ENCODE assay signal across 22 mouse cellular contexts in the genomic region with DNA sequence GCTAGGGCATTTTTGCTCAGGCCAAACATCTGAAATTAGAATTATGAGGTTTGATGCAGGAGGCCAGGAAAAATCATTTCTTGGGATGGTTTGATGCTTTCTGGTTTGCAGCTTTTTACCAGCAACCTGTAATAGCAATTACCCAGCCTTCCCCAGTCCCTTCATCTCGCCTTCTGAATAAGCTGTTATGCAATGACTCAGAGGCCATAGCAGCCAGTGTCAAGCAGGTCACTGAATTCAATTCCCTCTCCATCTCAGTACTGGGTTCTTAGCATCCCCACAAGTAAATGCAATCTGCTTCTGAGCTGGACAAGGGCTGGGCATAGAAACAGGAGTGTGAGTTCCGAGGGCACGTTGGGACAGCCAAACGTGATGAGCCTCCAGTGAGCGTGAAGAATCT. TPM values are rescaled to one million over a fixed set of nuclear protein-coding genes. Genes with fewer than 3 reads are reported as not detected.
DNase-seq lines count a peak whose midpoint lies in the region; TF ChIP-seq lines count a peak whose summit lies in the region.
"Had no signal": no experiment of that assay in that cellular context is flagged by ENCODE, and none has a peak within 500 bp of the region (broad histone marks: within the 10 kb centered on the region; RNA-seq: fewer than 3 reads in every experiment).

No protein-coding gene starts in this region.

- no peaks in the 10 kb centered on the region for H3K27me3 ChIP-seq in C2C12 (ENCODE audit: control insufficient read depth, insufficient read depth, insufficient read length)
- H3K27me3 ChIP-seq: embryonic facial prominence, embryonic 13.5 days; forebrain, embryonic 13.5 days; intestine, embryonic 15.5 days; kidney, embryonic 15.5 days had no signal

- TF ChIP-seq POLR2A in embryonic fibroblast, embryonic 13.5 days (IDR thresholded peaks at IDR 0.05; ENCODE audit: low read depth, low read length), result no peak

- no peaks in the 10 kb centered on the region for H3K79me3 ChIP-seq in C2C12 (ENCODE audit: low read depth)

- no peaks in the 10 kb centered on the region for H3K36me3 ChIP-seq in C2C12 (ENCODE audit: control insufficient read depth, insufficient read depth)
- H3K36me3 ChIP-seq: embryonic facial prominence, embryonic 13.5 days; heart, embryonic 15.5 days; intestine, embryonic 15.5 days; kidney, embryonic 15.5 days had no signal

- no peak for TF ChIP-seq CTCF in gastrocnemius, adult 2 months (IDR thresholded peaks at IDR 0.05)
- TF ChIP-seq CTCF in C2C12 (IDR thresholded peaks at IDR 0.05; ENCODE audit: control insufficient read depth, insufficient read depth, insufficient read length), result no peak
- TF ChIP-seq CTCF in embryonic fibroblast, embryonic 13.5 days (IDR thresholded peaks at IDR 0.05; ENCODE audit: borderline replicate concordance, insufficient read depth, low read length), result no peak

- no peak overlapping the region for H3ac ChIP-seq in C2C12 (ENCODE audit: control insufficient read depth, insufficient read length, low read depth)

- H3K27ac ChIP-seq in gastrocnemius, adult 2 months, result peak overlapping the region; percentile 49
- peak overlapping the region; percentile 37 for H3K27ac ChIP-seq in embryonic fibroblast, embryonic 13.5 days (ENCODE audit: insufficient read depth, low read length)
- H3K27ac ChIP-seq: embryonic facial prominence, embryonic 13.5 days; forebrain, embryonic 13.5 days; heart, adult 2 months; heart, embryonic 15.5 days; hindbrain, embryonic 14.5 days; intestine, embryonic 15.5 days; kidney, embryonic 15.5 days had no signal

- intact Hi-C loops in gastrocnemius, adult 2 months (cut with DNase I), result no loop called here
- intact Hi-C loops in gastrocnemius, postnatal 14 days (cut with DNase I; ENCODE audit: low total_unique reads), result no loop called here

- no peak overlapping the region for H3K4me3 ChIP-seq in gastrocnemius, adult 2 months
- H3K4me3 ChIP-seq in C2C12 (ENCODE audit: insufficient read depth, poor library complexity, severe bottlenecking), result no peak overlapping the region
- H3K4me3 ChIP-seq in embryonic fibroblast, embryonic 13.5 days (ENCODE audit: insufficient read depth, low read length), result no peak overlapping the region
- H3K4me3 ChIP-seq: embryonic facial prominence, embryonic 13.5 days; forebrain, embryonic 13.5 days; heart, adult 2 months; heart, embryonic 15.5 days; intestine, embryonic 15.5 days; kidney, embryonic 15.5 days had no signal

- H3K4me1 ChIP-seq in embryonic fibroblast, embryonic 13.5 days (ENCODE audit: control insufficient read depth, insufficient read depth, low read length), result peaks cover 23% of the 10 kb centered on the region
- H3K4me1 ChIP-seq: forebrain, embryonic 13.5 days; heart, embryonic 15.5 days; intestine, embryonic 15.5 days; kidney, embryonic 15.5 days had no signal

- no peak for DNase-seq in gastrocnemius, adult 2 months
- DNase-seq in gastrocnemius, postnatal 14 days, result no peak
- DNase-seq in Muller cell, postnatal 12 days (ENCODE audit: inconsistent ontology term), result peak; percentile 71
- DNase-seq in ovary, adult 18-20 months (ENCODE audit: low spot score), result no peak
- DNase-seq in cerebellum, postnatal 10 days, result no peak
- DNase-seq: adrenal gland, postnatal 25 days; B cell, adult 2 months; cerebellum, adult 11 months; cerebellum, adult 8-10 months; cerebellum, postnatal 25 days; forebrain, postnatal 0 days; heart, adult 2 months; heart, postnatal 14 days; kidney, adult 18-20 months had no signal

- no peaks in the 10 kb centered on the region for H3K79me2 ChIP-seq in C2C12 (ENCODE audit: control insufficient read depth, insufficient read depth)

TF ChIP-seq in C2C12, 6 proteins besides CTCF, POLR2A, EP300 and RAD21:
- TF ChIP-seq USF1 (IDR thresholded peaks at IDR 0.05; ENCODE audit: low read depth), result no peak
- TF ChIP-seq CEBPB (IDR thresholded peaks at IDR 0.05; ENCODE audit: low read depth), result peak; percentile 29
- no peak for TF ChIP-seq MAX (IDR thresholded peaks at IDR 0.05)

RNA-seq across cellular contexts. Expression of a gene that starts 13.9 kb away (rescaled TPM):
- 10 to 100 TPM; 20.9 to 21.7 TPM for total RNA-seq in gastrocnemius, adult 2 months (2021)
- 10 to 100 TPM; 22.1 to 22.5 TPM for total RNA-seq in gastrocnemius, postnatal 14 days (2021)
- polyA plus RNA-seq in C2C12 (2012; fragmentation: generic; extraction: Trizol), result 8.1 TPM
- 98.7 and 110 TPM in 2 replicates for polyA plus RNA-seq in embryonic fibroblast, embryonic 13.5 days (2011; ENCODE audit: insufficient read length, low read depth, missing spikeins)
